Mouse (Mus musculus): ENCODE measurements at regions not wholly inside any gene's neighbourhood (a gene's known extent, or its start where the extent isn't known, plus 50 kb on each side); places are given as distances from the start of the nearest gene placed in this dataset.

DNA sequence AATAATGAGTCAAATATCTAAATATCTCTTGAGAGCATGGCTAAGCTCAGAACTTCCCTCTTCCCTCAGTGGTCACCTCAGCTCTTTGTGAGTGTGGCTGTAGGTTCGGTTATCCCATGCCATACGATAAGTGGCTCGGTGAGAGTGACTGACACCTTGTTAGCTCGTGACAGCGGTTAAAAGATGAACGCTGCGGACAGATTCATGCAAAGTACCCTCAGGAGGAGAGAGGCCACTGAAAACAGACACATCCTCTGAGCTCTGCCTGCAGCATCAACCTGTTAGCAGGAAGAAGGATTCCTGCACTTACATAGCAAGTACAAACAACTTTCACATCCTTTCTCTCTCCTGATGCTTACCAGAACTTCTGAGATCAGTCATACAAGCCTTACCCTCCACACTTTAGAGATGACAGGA is 163.2 kb upstream of the Bcl6 start:
- TF ChIP-seq CTCF (IDR thresholded peaks at IDR 0.05; ENCODE audit: borderline replicate concordance, insufficient read depth, low read length) (no peak), POLR2A (IDR thresholded peaks at IDR 0.05; ENCODE audit: low read depth, low read length) (no peak)

All from embryonic fibroblast, embryonic 13.5 days (primary cell).